Mouse (Mus musculus) kidney, postnatal 0 days (tissue): ENCODE results near the gene Lrrc4c. TPM values are rescaled to one million over a fixed set of nuclear protein-coding genes. Genes with fewer than 3 reads are reported as not detected.

Source experiments
- ATAC-seq: fragments of 200-750 bp; cut with Nextera tagmentation; replicated peaks from 2 replicates; pipeline ENCODE4 v1.8.0; 2017; ENCODE audit warnings: low read depth, moderate number of reproducible peaks, moderate TSS enrichment, moderate library complexity; ENCODE audit not compliant: low FRiP score
- DNase-seq: peaks from one replicate; pipeline ENCODE4 v3.0.0-alpha.2; 2016; ENCODE audit warnings: low spot score
- H3K27ac ChIP-seq: fragments of 300-500 bp; sonication (generic); 2 replicates; pipeline ENCODE4 v1.5.1; 2014; ENCODE audit warnings: mild to moderate bottlenecking
- H3K27me3 ChIP-seq: fragments of 300-500 bp; sonication (generic); 2 replicates; pipeline ENCODE4 v1.6.1; 2014; ENCODE audit warnings: low read length, mixed read lengths; ENCODE audit not compliant: insufficient read depth
- H3K36me3 ChIP-seq: fragments of 300-500 bp; sonication (generic); 2 replicates; pipeline ENCODE4 v1.6.1; 2014; ENCODE audit warnings: low read length, mixed read lengths; ENCODE audit not compliant: insufficient read depth
- H3K4me1 ChIP-seq: fragments of 300-500 bp; sonication (generic); replicated peaks from 2 replicates; pipeline ENCODE4 v1.6.1; 2014; ENCODE audit warnings: antibody characterized with exemption, low read length, mixed read lengths; ENCODE audit not compliant: insufficient read depth
- H3K4me2 ChIP-seq: fragments of 300-500 bp; sonication (generic); 2 replicates; pipeline ENCODE4 v1.6.1; 2014; ENCODE audit warnings: mild to moderate bottlenecking, low read length, moderate library complexity, mixed read lengths
- H3K4me3 ChIP-seq: fragments of 300-500 bp; sonication (generic); replicated peaks from 2 replicates; pipeline ENCODE4 v1.5.1; 2014; ENCODE audit warnings: low read depth, low read length
- H3K9ac ChIP-seq: fragments of 300-500 bp; sonication (generic); 2 replicates; pipeline ENCODE4 v1.6.1; 2014; ENCODE audit warnings: low read depth, low read length
- H3K9me3 ChIP-seq: fragments of 300-500 bp; sonication (generic); replicated peaks from 2 replicates; pipeline ENCODE4 v1.6.1; 2016; ENCODE audit warnings: low read length, inconsistent platforms, mixed read lengths
- CTCF ChIP-seq: IDR thresholded peaks from 2 replicates; pipeline ENCODE4 v1.5.1; 2016; ENCODE audit warnings: antibody characterized with exemption, low read depth, mild to moderate bottlenecking, moderate library complexity
- WGBS: fragments of 180-500 bp; shearing (Covaris S2); extraction: QIAGEN DNeasy Blood & Tissue Kit; methylation state at CpG from one replicate; pipeline ENCODE4 v1.1.7; 2014; 5-methylcytosine and 5-hydroxymethylcytosine counted together
- polyA plus RNA-seq: library from polyadenylated mRNA; unstranded; fragments of >200 nt; fragmentation: Nextera tagmentation; extraction: Ambion mirVana; gene quantifications from 2 replicates; pipeline ENCODE4 v1.2.1, GENCODE M21; 2015

Lrrc4c gene
- polyA plus RNA-seq, 1 experiment from 2014 or later = 1.2 TPM

GRCm38 (mm10) chr2:96757701-96758100 is 439.7 kb downstream of the Lrrc4c start:
- Histone ChIP-seq H3K4me1 (no peaks in the 10 kb centered on the region), H3K4me3 (no peak overlapping the region), H3K27me3 (no peaks in the 10 kb centered on the region), H3K36me3 (no peaks in the 10 kb centered on the region), H3K9me3 (no peaks in the 10 kb centered on the region), H3K27ac (no peak overlapping the region), H3K4me2 (no peak overlapping the region), H3K9ac (no peak overlapping the region)
- DNase-seq (no peak), ATAC-seq (no peak)
- no peak for TF ChIP-seq CTCF
- WGBS = 60% methylated on average over 1 of the region's 1 CpGs

- H3K4me1 ChIP-seq = no peaks in the 10 kb centered on the region
Measured at GRCm38 (mm10) chr2:96763538-96763937, 445.6 kb downstream of the Lrrc4c start.

DNA sequence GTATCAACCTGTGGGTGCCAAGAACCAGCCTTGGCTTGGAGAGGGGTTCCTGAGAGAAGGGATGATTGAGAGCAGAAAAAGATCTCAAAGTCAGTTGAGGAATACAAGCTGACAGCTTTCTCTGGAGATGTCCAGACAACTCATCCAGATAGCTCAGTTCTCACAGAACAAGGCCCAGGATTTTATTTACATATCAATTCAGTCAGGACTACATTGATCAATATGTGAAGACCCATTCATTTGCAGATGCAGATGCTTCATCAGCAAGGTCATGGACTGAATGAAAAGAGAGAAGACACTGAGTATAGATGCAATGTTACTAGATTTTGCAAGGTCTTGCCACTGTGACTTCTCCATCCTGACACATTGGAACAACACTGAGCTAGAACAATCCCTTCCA is 457.4 kb downstream of the Lrrc4c start:
- no peak for ATAC-seq
- Histone ChIP-seq H3K36me3 (no peaks in the 10 kb centered on the region), H3K4me2 (no peak overlapping the region), H3K4me1 (no peaks in the 10 kb centered on the region), H3K27ac (no peak overlapping the region), H3K9me3 (no peaks in the 10 kb centered on the region), H3K27me3 (no peaks in the 10 kb centered on the region), H3K4me3 (no peak overlapping the region), H3K9ac (no peak overlapping the region)
- no peak for TF ChIP-seq CTCF
- no peak for DNase-seq

More at GRCm38 (mm10) chr2:96763538-96763937, 445.6 kb downstream of the Lrrc4c start:
- no peak overlapping the region for H3K27ac ChIP-seq
- TF ChIP-seq CTCF = no peak
- H3K9me3 ChIP-seq = no peaks in the 10 kb centered on the region
- 26% methylated on average over 5 of the region's 5 CpGs for WGBS
- no peak for ATAC-seq
- DNase-seq = peak; percentile 41
- H3K9ac ChIP-seq = no peak overlapping the region
- H3K4me3 ChIP-seq = no peak overlapping the region
- H3K27me3 ChIP-seq = no peaks in the 10 kb centered on the region
- no peak overlapping the region for H3K4me2 ChIP-seq
- H3K36me3 ChIP-seq = no peaks in the 10 kb centered on the region

GRCm38 (mm10) chr2:96796681-96797385 is 478.9 kb downstream of the Lrrc4c start:
- H3K4me3 ChIP-seq = no peak overlapping the region
- H3K27me3 ChIP-seq = no peaks in the 10 kb centered on the region
- H3K4me1 ChIP-seq = no peaks in the 10 kb centered on the region
- no peak for ATAC-seq
- no peaks in the 10 kb centered on the region for H3K36me3 ChIP-seq
- no peak overlapping the region for H3K4me2 ChIP-seq
- H3K27ac ChIP-seq = no peak overlapping the region
- no peak overlapping the region for H3K9ac ChIP-seq
- no peak for DNase-seq
- WGBS = 33% methylated on average over 6 of the region's 6 CpGs
- no peak for TF ChIP-seq CTCF
- no peaks in the 10 kb centered on the region for H3K9me3 ChIP-seq

- Histone ChIP-seq H3K9me3 (no peaks in the 10 kb centered on the region), H3K9ac (no peak overlapping the region), H3K4me1 (no peaks in the 10 kb centered on the region), H3K36me3 (no peaks in the 10 kb centered on the region), H3K4me2 (no peak overlapping the region), H3K27ac (no peak overlapping the region), H3K27me3 (no peaks in the 10 kb centered on the region), H3K4me3 (no peak overlapping the region)
- DNase-seq = no peak
- no peak for TF ChIP-seq CTCF
- ATAC-seq = no peak
- WGBS = 85% methylated on average over 5 of the region's 5 CpGs
Measured at GRCm38 (mm10) chr2:96850839-96851396, 532.9 kb downstream of the Lrrc4c start.

- ATAC-seq (no peak), DNase-seq (no peak)
- no peak for TF ChIP-seq CTCF
- no peak overlapping the region for H3K9ac ChIP-seq
- H3K4me1 ChIP-seq = no peaks in the 10 kb centered on the region
- H3K27me3 ChIP-seq = no peaks in the 10 kb centered on the region
- no peak overlapping the region for H3K4me3 ChIP-seq
- no peak overlapping the region for H3K27ac ChIP-seq
- 89% methylated on average over 1 of the region's 1 CpGs for WGBS
- no peaks in the 10 kb centered on the region for H3K36me3 ChIP-seq
- no peak overlapping the region for H3K4me2 ChIP-seq
- H3K9me3 ChIP-seq = no peaks in the 10 kb centered on the region
Measured at GRCm38 (mm10) chr2:96853797-96854196, 535.8 kb downstream of the Lrrc4c start.

- no peak overlapping the region for H3K4me3 ChIP-seq
Measured at GRCm38 (mm10) chr2:96876062-96876461, 558.1 kb downstream of the Lrrc4c start.

More at GRCm38 (mm10) chr2:96876062-96876461, 558.1 kb downstream of the Lrrc4c start:
- WGBS = 87% methylated on average over 1 of the region's 1 CpGs
- H3K4me2 ChIP-seq = no peak overlapping the region
- H3K4me1 ChIP-seq = no peaks in the 10 kb centered on the region
- H3K27ac ChIP-seq = no peak overlapping the region
- H3K9me3 ChIP-seq = no peaks in the 10 kb centered on the region
- no peaks in the 10 kb centered on the region for H3K27me3 ChIP-seq
- no peak overlapping the region for H3K9ac ChIP-seq
- no peaks in the 10 kb centered on the region for H3K36me3 ChIP-seq
- no peak for TF ChIP-seq CTCF
- DNase-seq (no peak), ATAC-seq (no peak)
